Mouse (Mus musculus) kidney, postnatal 14 days (tissue): ENCODE measurements around the gene Pabpc4.
A peak's percentile ranks its signal among the peaks of the same experiment; 100 is the strongest.

Experiments used
- DNase-seq: peaks from one replicate; pipeline ENCODE4 v3.0.0; 2022; ENCODE audit warnings: mixed read lengths

Pabpc4 gene

DNA sequence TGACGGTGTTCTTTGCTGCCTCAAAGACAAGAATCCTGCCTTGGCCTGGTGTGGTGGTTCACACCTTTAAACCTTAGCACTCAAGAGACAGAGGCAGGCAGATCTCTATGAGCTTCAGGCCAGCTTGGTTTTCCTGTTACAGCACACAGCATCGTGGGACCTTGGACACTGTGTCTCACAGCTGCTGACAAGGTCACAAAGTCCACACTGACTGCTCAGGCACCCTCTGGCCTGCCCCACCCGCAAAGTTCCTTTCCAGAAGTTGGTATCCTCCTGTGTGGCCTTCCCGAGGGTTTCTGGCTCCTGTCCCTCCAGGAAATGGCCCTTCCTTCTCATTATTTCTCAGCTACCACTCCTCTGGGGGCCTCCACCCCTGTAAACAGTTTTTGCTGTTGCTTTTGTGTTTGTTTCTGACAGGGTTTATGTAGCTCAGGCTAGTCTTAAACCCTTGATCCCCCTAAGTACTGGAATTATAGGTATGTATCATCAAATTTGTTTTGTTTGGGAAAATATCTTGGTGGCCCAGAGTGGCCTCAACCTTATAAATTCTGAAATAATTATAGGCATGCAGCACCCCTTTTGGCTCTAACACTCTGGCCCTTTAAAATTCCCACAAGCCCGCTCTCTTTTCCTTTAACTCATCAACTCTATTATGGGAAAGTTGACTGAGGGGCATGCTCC, at the start of gene Pabpc4:
Gene Pabpc4 (plus strand): TSS at position 631 of the 681 bp plus-strand sequence.
- no peak for DNase-seq

DNA sequence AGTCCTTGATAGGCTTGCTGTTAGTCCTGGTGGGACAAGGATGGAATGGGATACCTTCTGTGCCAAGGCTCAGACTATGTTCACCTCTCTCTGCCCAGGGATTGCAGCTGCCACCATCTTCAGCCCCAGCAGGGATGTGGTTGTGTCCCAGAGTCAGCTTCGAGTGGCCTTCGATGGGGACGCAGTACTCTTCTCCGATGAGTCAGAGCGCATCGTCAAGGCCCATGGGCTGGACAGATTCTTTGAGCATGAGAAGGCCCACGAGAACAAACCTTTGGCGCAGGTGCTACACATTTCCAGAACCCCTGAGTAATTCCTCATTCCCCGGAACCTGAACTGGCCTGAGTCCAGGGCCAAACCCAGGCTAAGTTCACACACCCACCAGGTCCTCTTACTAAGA, 48.2 kb upstream of the Pabpc4 start:
- DNase-seq, result no peak

DNA sequence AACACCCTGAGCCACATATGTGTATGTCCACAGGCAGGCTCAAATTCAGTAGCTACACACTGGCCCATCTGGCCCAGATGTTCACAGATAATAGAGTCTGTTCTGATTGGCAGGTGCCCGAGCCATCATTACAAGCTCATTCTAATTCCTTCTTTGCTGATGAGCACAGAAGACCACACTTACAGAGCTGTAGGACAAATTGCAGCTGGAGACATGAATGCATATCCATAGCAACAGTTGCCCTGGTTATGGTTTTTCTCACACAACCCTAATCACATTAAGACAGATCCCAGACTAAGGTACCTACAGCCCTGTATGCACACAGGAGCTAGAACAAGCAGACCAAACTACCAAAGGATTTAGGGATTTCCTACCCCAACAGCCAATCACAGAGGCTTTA, 46.8 kb upstream of the Pabpc4 start:
- no peak for DNase-seq

DNA sequence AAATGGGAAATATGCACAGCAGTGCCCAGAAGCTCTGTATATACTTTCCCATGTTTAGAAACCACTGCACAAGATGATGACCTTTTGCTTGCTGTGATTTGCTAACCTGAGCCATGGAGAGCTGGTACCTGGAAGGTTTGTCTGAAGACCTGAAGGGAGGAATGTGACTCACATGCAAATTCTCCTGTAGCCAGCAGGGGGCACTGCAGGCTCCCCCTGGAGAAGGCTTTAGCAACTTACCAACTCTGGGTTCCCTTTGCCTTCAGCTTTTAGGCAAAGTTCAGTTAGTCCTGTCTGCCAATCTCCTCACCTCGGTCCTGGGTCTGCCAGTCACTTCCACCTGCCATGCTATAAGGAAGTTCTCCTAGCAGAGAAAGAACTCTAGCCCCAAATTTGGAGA, 45.4 kb upstream of the Pabpc4 start:
- peak; percentile 26 for DNase-seq

DNA sequence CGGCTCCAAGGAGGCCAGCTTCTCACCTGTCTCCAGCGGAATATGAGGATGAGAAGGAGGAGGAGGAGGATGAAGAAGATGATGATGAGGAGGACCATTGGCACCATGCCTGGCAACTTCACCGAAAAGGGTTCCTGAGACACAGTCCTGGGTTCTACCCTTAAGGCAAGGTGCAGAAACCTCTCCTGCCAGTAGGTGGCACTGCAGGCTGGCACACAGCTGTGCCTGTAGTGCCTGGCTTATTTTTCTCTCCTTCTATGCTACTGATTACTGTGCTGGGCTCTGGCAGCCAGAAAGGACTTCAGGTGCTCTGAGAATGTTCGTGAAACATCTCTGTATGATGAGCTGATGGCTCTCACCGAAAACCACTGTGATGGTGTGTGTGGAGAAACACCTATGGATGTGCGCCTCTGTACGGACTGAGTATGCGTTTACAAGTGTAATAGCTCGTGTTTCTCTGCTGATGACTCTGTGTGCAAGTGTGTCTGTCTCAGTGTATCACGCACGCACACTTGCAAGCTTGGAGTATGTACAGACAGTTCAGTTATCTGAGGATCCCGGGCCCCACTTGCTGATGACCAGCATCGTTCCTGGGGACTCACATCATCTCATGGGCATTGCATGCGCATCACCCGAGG, 42.3 kb upstream of the Pabpc4 start:
- peak; percentile 68 for DNase-seq

DNA sequence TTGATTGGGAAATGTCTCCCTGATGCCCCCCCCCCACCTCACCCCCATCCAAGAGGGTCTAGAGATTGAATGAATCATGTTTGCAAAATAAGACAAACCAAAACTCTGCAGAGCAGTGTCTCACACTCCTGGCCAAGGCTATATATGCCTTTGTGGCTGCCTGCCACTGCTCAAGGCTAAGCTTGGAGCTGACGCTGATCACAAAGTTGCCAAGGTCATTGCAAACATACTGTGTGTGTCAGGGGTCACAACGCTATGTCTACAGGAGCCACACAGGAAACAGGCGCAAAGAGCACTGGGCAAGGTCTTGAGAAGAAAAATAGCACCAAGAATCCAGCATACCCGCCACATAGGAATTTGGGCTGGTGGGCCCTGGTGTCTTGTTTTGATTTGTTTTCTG, 41.5 kb upstream of the Pabpc4 start:
- DNase-seq, result no peak

DNA sequence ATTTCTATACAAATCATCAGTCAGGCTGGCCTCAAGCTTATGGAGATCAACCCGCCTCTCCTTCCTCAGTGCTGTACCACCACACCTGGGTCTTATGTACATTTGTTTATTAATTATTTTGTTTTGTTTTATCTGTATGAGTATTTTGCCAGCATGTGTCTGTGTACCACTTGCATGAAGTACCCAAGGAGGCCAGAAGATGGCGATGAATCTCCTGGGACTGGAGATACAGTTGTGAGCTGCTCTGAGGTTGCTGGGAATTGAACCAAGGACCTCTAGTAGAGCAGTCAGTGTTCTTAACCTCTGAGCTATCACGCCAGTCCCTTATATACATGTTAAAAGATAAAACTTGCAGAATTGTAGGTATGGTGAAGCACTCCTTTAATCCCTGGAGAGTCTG, 38.8 kb upstream of the Pabpc4 start:
- no peak for DNase-seq

DNA sequence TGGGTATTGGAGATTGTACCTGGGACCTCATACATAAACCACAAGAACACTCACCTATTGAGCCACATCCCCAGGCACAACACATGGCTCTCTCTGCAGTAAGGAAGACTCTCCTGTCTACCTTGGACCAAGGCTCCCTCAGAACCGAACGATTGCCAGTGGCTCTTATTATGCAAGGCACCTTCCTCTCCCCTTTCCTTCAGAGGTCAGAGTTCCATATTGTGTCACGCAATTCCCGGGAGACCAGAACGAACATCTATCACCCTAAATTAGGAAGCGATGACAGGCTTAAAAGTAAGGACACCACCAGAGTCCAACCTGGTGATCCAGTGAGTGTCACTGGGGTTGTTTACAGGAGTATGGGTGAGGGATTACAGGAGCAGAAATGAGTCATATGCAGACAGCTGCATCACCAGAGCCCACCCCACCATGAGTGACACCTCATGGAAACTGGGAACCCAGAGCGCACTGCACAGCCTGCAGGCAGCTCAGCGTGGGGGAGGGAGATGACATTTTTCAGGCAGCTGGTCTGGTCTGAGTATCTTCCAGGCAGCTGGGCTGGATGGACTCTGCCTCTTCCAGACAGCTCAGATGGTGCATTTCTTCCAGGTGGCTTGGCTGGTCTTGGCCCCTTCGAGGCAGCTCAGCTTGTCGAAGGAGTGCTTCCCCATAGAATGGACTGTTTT, 36.3 kb upstream of the Pabpc4 start:
- DNase-seq, result no peak

DNA sequence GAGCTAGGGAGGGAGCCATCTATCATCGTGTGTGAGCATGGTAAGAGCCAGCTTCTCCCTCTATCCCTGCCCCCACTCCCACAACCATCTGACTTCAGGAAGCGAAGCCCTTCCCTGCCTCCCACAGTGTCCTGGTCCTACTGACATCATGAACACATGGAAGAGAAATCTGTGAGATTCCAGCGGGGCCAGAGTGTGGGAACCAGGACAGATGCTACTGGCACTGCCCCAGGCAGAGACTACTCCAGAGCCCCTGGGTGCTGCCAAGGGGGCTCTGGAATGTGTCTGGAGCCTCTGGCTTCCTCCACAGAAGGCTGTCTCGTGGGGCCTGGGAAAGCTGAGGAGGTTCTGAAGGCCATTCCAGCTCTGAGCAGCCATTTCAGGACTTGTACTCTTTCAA, 34.4 kb upstream of the Pabpc4 start:
- peak; percentile 40 for DNase-seq

DNA sequence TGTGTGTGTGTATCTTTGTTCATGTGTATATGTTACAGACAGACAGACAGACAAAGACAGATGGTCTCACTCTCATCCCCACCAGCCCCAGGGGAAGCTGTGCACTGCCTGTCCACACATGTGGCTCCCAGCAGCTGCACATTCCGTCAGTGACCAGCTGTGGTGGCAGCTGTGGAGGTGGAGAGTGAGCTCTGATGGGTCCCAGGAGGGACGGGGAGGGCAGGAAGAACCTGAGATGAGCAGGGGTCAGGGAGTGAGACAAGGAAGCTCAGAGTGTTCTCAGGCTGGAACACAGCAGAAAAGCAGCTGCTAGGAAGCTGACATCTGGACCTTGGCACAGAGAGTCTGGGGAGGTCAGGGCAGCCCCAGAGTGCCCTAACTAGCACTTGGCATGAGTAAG, 33.9 kb upstream of the Pabpc4 start:
- no peak for DNase-seq

DNA sequence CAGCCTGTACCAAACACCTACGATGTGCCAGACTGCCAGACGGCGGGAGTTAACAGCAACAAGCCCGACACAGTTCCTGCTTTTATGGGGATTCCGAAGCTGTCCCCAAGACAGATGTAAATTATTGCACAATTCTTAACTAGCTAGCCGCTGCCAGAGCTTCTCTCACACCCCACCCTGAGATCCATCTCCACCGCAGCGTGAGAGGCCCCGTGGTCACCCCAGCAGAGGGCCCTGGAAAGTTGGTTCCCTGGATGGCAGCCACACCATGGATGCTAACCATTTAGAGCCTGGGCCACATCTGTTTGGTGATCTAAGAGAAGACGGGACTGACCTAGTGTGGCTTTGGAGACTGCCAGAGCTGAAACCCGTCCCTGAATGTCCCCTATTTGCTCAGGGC, 33.0 kb upstream of the Pabpc4 start:
- no peak for DNase-seq

DNA sequence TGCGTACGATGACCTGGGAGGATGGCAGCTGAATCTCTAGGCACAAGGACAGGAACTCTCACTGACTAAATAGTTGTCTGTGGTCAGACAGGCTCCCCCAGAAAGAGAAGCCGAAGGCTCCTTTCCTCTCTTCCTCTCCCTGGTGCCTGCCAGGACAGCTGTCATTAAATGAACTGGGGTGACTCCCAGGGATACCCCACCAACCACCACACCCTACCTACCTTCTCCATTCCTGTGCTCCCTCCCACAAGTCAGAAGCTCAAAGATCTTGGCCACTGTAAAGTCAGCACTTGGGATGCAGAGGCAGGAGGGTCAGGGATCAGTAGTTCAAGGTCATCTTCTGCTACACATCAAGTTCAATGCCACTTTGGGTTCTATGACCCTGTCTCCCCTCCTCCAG, 29.3 kb upstream of the Pabpc4 start:
- DNase-seq, result no peak

DNA sequence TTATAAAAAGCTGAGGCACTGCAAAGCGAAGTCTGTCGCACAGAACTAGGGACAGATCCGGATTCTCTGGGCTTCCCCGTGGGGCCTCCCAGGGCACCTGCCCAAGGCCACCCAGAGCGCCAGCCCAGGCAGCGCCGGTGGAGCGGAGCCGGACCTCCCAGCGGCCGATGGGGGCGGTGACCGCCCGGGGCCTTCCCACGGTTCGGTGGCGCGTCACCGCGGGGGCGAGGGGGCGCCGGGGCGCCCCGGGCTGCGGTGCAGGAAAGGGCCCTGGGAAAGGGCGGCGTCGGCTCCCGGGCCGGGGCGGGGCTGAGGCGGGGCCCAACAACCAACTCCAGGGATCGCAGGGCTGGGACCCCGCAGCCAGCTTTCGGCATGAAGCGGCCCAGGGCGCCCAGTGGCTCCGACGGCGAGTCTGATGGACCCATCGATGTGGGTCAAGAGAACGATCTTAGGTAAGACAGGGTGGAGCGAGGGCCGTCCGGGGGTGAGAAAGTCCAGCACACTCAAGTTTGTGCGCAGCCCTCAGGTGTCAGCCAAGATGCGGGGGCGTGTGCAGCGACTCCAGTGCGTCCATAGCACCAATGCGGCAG, 28.6 kb upstream of the Pabpc4 start, which contains the start of gene Heyl:
Gene Heyl (plus strand): TSS at position 65 of the 593 bp plus-strand sequence.
- DNase-seq, result peak; percentile 84

DNA sequence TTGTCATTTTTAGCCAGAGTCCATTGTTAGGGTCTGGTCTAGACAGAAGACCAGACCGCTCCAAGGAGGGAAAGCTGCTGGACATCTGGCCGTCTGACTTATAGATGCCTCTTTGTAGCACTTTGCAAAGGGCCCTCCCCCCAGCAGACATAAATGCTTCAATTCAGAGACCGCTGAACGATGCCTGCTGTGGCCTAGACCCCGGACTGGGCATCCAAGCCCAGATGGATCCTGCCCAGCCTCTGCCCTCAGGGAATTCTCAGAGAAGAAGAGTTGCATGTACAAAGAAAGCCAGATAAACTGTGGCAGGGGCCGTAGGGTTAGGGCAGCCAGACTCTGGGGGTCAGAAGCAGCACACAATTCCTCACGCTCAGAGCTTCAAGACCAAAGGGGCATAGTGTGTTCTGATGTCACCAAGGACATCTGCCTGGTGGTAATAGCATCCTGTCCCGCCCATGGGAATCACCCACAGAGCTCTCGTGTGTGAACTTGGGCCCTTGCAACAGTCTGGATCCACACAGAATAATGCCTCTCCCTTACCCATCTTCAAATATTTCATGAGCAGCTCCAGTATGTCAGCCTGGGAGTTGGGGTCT, 26.2 kb upstream of the Pabpc4 start:
- no peak for DNase-seq

DNA sequence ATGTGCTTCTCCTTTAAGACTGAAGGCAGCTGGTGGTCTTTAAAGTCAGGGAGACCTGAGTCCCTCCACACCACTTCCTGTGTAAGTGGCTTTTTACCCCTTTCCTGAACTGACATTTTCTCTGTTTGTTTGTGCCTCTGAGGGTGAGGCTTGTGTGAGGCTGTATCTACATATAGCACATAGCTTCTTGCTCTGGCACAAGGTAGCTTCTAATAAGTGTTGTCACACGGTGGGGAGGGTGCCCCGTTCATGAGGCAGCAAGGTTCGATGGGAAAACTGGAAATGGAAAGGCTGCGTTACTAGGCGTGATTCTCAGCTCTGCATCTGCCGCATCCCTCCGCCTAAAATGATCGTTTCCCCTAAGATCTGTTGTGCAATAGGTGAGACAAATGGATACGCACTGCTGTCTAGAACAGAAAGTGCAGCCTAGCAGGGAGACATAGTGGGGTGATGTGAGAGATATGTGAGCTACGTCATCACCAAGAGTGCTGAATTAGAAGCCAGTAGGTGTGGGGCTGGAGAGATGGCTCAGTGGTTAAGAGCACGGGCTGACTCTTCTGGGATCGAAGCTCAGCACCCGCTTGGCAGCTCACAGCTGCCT, 25.6 kb upstream of the Pabpc4 start:
- DNase-seq, result no peak

DNA sequence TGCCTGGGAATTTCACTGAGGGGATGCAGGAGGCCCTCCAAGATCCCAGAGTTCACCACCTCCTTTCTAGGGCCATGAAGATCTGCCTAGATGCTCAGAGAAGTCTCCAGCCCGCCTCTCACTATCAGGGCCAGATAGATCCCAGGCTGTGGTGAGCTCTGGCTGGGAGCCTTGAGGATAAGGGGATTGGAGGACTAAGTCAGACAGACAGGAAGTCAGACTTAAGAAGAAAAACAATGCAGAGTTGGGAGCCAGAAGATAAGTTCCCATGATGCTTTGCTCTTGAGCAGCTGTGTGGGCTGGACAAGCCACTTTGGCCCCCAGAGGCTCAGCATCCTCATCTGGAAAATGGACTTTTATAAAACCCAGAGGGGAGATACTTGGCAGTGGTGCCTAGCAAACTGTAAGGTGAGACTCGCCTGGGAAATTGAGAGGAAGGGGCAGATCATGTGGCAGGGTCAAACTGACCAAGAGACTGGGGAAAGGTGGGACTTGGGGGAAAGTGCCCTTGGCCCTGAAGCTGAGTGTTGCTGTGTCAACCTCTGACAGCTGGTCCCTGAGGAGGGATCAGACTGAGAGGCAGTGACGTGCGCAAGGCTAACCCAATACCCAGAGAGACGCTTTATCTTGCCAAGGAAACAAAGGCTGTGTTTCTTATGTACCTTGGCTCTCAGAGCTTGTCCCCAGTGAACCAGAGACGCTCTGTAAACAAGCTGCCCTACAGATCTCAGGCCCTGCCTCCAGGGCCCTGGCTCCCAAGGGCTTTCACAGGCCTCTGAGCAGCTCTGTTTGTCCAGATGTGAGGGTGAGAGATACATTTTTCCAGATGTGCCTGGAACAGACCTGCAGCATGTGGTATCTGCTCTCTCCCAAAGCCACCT, 24.5 kb upstream of the Pabpc4 start:
- peak; percentile 54 for DNase-seq

DNA sequence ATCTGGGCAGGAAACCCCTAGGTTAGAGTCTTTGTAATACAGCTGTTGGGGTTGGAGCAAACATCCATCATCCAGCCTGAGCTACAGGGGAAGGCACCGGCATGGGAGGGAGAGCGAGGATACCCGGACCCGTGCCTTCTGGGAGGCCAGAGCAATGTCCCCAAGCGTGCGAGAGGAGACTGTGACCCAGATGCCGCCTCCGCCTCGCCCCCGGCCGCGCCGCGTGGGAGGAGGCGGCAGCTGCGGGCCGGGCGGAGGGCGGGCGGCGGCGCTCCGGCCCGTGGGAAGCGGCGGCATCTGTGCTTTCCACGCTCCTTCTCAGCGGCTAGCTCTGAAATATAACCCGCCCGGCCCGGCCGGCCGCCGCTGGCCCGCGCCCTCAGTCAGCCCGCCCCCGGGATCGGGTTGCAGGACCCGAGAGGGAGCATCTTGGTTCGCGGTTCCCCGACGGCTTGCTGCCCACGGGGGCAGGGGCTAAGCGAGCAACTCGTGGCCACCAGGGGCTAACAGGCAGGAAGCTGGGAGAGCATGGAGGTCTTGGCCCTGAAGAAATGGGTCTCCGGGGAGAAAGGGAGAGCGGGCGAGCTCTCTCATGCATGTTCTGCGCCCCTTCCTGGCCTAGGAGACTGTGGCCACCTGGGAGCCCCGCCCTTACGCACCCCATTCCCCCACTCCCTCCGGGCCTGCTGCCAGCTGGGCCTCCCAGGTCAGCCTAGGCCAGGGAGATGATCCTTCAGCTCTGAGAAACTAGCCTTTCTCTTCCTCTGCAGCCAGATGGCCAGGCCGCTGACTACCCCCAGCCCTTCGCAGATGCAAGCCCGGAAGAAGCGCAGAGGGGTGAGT, 22.6 kb upstream of the Pabpc4 start:
- DNase-seq, result peak; percentile 81

DNA sequence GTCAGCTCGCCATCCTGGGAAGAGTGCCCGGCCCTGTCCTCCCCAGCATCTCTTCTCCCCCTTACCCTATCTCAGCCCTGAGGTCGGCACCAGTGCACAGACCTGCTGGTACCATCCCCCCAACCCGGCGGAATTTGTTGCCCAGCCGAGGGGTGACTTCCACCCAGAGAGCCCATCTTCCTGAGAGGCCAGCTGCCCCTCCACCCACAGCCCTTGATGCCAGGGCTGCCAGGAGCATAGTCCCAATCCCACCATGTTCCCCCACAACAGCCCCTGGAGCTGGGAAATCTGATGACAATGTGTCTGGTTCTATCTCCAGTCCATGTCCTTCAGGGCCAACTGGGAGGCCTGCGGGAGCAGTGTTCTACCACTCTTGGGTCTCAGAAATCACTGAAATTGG, 15.9 kb upstream of the Pabpc4 start:
- no peak for DNase-seq

DNA sequence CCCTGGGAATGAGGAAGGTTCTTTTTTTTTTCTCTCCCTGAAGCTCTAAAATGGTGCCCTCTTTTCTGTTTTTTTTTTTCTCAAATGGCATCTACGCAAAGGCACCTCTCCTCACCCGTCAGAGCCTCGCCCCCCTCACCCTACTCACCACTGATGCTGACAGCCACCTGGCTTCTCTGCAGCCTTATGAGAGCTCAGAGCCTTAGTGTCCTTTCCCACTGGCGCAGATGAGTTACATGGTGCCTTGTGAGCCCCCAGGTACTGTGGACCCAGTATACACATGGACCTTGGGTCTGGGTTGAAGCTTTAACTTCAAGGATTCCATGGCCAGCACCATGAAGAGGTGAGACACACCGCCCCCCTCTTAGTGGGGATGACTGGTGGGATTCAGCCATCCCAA, 15.5 kb upstream of the Pabpc4 start:
- DNase-seq, result no peak

DNA sequence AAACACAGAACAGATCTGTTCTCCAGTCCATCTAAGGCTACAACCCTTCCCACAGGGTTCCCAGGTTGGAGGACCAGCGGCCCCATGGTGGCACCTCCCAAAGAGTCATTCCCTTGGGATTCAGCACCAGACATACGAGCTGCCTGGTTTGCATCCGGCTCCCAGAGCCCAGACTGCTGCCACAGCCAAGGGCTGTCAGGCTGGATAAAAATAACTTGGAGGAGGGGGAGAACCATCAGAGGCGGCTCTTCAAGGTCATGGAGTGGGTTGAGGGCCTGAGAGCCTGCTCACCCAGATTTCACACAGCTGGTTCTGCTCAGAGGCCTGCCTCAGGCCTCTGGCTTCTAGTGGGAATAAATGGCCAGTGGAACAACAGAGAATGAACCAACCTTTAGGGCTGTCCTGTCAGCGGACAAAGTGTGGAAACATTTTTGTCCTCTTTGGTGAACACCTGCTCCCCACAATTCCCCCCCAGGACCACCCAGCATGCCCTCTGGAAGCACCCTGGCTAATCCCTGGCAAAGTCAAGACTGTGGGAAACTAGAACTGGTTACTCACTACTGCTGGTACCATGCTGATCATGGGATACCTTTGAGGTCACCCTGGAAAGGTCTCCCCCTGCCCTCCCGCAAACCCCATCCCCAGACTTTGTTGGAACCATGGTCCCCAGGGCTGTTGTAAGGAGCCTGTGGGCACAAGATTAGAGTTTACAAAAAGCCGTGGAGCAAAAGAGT, 14.8 kb upstream of the Pabpc4 start:
- peak; percentile 66 for DNase-seq
